Mouse (Mus musculus) embryonic facial prominence, embryonic 12.5 days (tissue): ENCODE measurements around the gene Suclg2. TPM values are rescaled to one million over a fixed set of nuclear protein-coding genes. Genes with fewer than 3 reads are reported as not detected.

Source experiments
- ATAC-seq: fragments of 200-750 bp; cut with Nextera tagmentation; 2 replicates; pipeline ENCODE4 v1.8.0; 2017; ENCODE audit not compliant: insufficient number of reproducible peaks, insufficient read depth, low FRiP score, low TSS enrichment
- H3K27ac ChIP-seq: fragments of 300-500 bp; sonication (generic); 2 replicates; pipeline ENCODE4 v1.5.1; 2016; ENCODE audit warnings: mild to moderate bottlenecking
- H3K27me3 ChIP-seq: fragments of 300-500 bp; sonication (generic); 2 replicates; pipeline ENCODE4 v1.6.1; 2016; ENCODE audit warnings: mild to moderate bottlenecking, moderate library complexity
- H3K36me3 ChIP-seq: fragments of 300-500 bp; sonication (generic); 2 replicates; pipeline ENCODE4 v1.6.1; 2016; ENCODE audit warnings: mild to moderate bottlenecking
- H3K4me1 ChIP-seq: fragments of 300-500 bp; sonication (generic); 2 replicates; pipeline ENCODE4 v1.6.1; 2016
- H3K4me2 ChIP-seq: fragments of 300-500 bp; sonication (generic); replicated peaks from 2 replicates; pipeline ENCODE4 v1.6.1; 2016; ENCODE audit warnings: mild to moderate bottlenecking, moderate library complexity
- H3K4me3 ChIP-seq: fragments of 300-500 bp; sonication (generic); 2 replicates; pipeline ENCODE4 v1.5.1; 2016; ENCODE audit warnings: mild to moderate bottlenecking
- H3K9ac ChIP-seq: fragments of 300-500 bp; sonication (generic); 2 replicates; pipeline ENCODE4 v1.6.1; 2016; ENCODE audit warnings: mild to moderate bottlenecking, moderate library complexity
- H3K9me3 ChIP-seq: fragments of 300-500 bp; sonication (generic); 2 replicates; pipeline ENCODE4 v1.6.1; 2016; ENCODE audit warnings: mild to moderate bottlenecking, moderate library complexity
- WGBS: fragments of 180-500 bp; shearing (Covaris S2); methylation state at CpG from one replicate; pipeline ENCODE4 v1.1.7; 2016; 5-methylcytosine and 5-hydroxymethylcytosine counted together
- polyA plus RNA-seq: library from polyadenylated mRNA; unstranded; fragments of >200 nt; fragmentation: Nextera tagmentation; extraction: Ambion mirVana; gene quantifications from 2 replicates; pipeline ENCODE4 v1.2.1, GENCODE M21; 2016

Gene Suclg2
- polyA plus RNA-seq, 1 experiment from 2014 or later: 51.8 TPM

- Histone ChIP-seq H3K4me1 (peaks cover 10% of the 10 kb centered on the region; the same call in 1 of the 2 replicates), H3K27ac (no peak overlapping the region), H3K9me3 (no peaks in the 10 kb centered on the region), H3K27me3 (no peaks in the 10 kb centered on the region), H3K4me3 (no peak overlapping the region), H3K9ac (no peak overlapping the region), H3K36me3 (no peaks in the 10 kb centered on the region), H3K4me2 (no peak overlapping the region)
- ATAC-seq: no peak
- WGBS: 92% methylated on average over 5 of the region's 5 CpGs
These were observed 2.1 kb downstream of the Suclg2 start for GRCm38 (mm10) chr6:95716476-95716875.

GRCm38 (mm10) chr6:95713245-95713644 is 5.4 kb downstream of the Suclg2 start:
- H3K4me2 ChIP-seq: no peak overlapping the region
- H3K9me3 ChIP-seq: no peaks in the 10 kb centered on the region
- H3K27me3 ChIP-seq: no peaks in the 10 kb centered on the region
- no peak overlapping the region for H3K9ac ChIP-seq
- H3K27ac ChIP-seq: no peak overlapping the region
- 29% methylated on average over 5 of the region's 5 CpGs for WGBS
- no peak for ATAC-seq
- H3K4me3 ChIP-seq: no peak overlapping the region
- H3K4me1 ChIP-seq: peaks cover 12% of the 10 kb centered on the region; the same call in 1 of the 2 replicates
- no peaks in the 10 kb centered on the region for H3K36me3 ChIP-seq

GRCm38 (mm10) chr6:95712081-95712480 is 6.5 kb downstream of the Suclg2 start:
- WGBS: 86% methylated on average over 4 of the region's 4 CpGs
- no peak overlapping the region for H3K4me3 ChIP-seq
- no peak overlapping the region for H3K4me2 ChIP-seq
- H3K27ac ChIP-seq: no peak overlapping the region
- no peaks in the 10 kb centered on the region for H3K27me3 ChIP-seq
- no peak overlapping the region for H3K9ac ChIP-seq
- no peaks in the 10 kb centered on the region for H3K9me3 ChIP-seq
- ATAC-seq: no peak
- H3K4me1 ChIP-seq: peaks cover 12% of the 10 kb centered on the region; the same call in 1 of the 2 replicates
- H3K36me3 ChIP-seq: no peaks in the 10 kb centered on the region

GRCm38 (mm10) chr6:95711671-95712070 is 6.9 kb downstream of the Suclg2 start:
- no peak overlapping the region for H3K4me3 ChIP-seq
- H3K27ac ChIP-seq: no peak overlapping the region
- H3K4me1 ChIP-seq: peaks cover 12% of the 10 kb centered on the region; the same call in 1 of the 2 replicates
- no peak overlapping the region for H3K9ac ChIP-seq
- no peak overlapping the region for H3K4me2 ChIP-seq
- ATAC-seq: no peak
- 81% methylated on average over 3 of the region's 3 CpGs for WGBS
- no peaks in the 10 kb centered on the region for H3K9me3 ChIP-seq
- H3K36me3 ChIP-seq: no peaks in the 10 kb centered on the region
- no peaks in the 10 kb centered on the region for H3K27me3 ChIP-seq

GRCm38 (mm10) chr6:95710886-95711285 is 7.7 kb downstream of the Suclg2 start:
- H3K27ac ChIP-seq: no peak overlapping the region
- no peak overlapping the region for H3K4me2 ChIP-seq
- H3K4me1 ChIP-seq: peaks cover 12% of the 10 kb centered on the region; the same call in 1 of the 2 replicates
- no peaks in the 10 kb centered on the region for H3K27me3 ChIP-seq
- no peak for ATAC-seq
- no peak overlapping the region for H3K9ac ChIP-seq
- no peaks in the 10 kb centered on the region for H3K36me3 ChIP-seq
- 80% methylated on average over 6 of the region's 6 CpGs for WGBS
- H3K9me3 ChIP-seq: no peaks in the 10 kb centered on the region
- no peak overlapping the region for H3K4me3 ChIP-seq

GRCm38 (mm10) chr6:95709531-95709930 is 9.1 kb downstream of the Suclg2 start:
- H3K27ac ChIP-seq: no peak overlapping the region
- H3K9ac ChIP-seq: no peak overlapping the region
- H3K4me1 ChIP-seq: peaks cover 12% of the 10 kb centered on the region; the same call in 1 of the 2 replicates
- H3K36me3 ChIP-seq: no peaks in the 10 kb centered on the region
- H3K9me3 ChIP-seq: no peaks in the 10 kb centered on the region
- no peak for ATAC-seq
- no peak overlapping the region for H3K4me2 ChIP-seq
- no peak overlapping the region for H3K4me3 ChIP-seq
- H3K27me3 ChIP-seq: no peaks in the 10 kb centered on the region
- 37% methylated on average over 4 of the region's 4 CpGs for WGBS

GRCm38 (mm10) chr6:95709106-95709505 is 9.5 kb downstream of the Suclg2 start:
- 74% methylated on average over 5 of the region's 5 CpGs for WGBS
- Histone ChIP-seq H3K4me3 (no peak overlapping the region), H3K36me3 (no peaks in the 10 kb centered on the region), H3K27me3 (no peaks in the 10 kb centered on the region), H3K4me2 (no peak overlapping the region), H3K27ac (no peak overlapping the region), H3K9ac (no peak overlapping the region), H3K4me1 (peaks cover 12% of the 10 kb centered on the region; the same call in 1 of the 2 replicates), H3K9me3 (no peaks in the 10 kb centered on the region)
- ATAC-seq: no peak

- Histone ChIP-seq H3K4me2 (no peak overlapping the region), H3K9ac (no peak overlapping the region), H3K4me3 (no peak overlapping the region), H3K4me1 (peaks cover 10% of the 10 kb centered on the region; the same call in 1 of the 2 replicates), H3K27me3 (no peaks in the 10 kb centered on the region), H3K27ac (no peak overlapping the region), H3K36me3 (no peaks in the 10 kb centered on the region), H3K9me3 (no peaks in the 10 kb centered on the region)
- no peak for ATAC-seq
- 85% methylated on average over 4 of the region's 4 CpGs for WGBS
These were observed 14.0 kb downstream of the Suclg2 start for GRCm38 (mm10) chr6:95704626-95705025.

- Histone ChIP-seq H3K27me3 (no peaks in the 10 kb centered on the region), H3K4me3 (no peak overlapping the region), H3K9ac (no peak overlapping the region), H3K36me3 (no peaks in the 10 kb centered on the region), H3K9me3 (no peaks in the 10 kb centered on the region), H3K4me2 (no peak overlapping the region), H3K4me1 (peaks cover 12% of the 10 kb centered on the region), H3K27ac (no peak overlapping the region)
- ATAC-seq: no peak
- 64% methylated on average over 9 of the region's 9 CpGs for WGBS
These were observed 16.4 kb downstream of the Suclg2 start for GRCm38 (mm10) chr6:95702200-95702599.

GRCm38 (mm10) chr6:95701786-95702185 is 16.8 kb downstream of the Suclg2 start:
- Histone ChIP-seq H3K27me3 (no peaks in the 10 kb centered on the region), H3K4me1 (peaks cover 12% of the 10 kb centered on the region), H3K9me3 (no peaks in the 10 kb centered on the region), H3K27ac (no peak overlapping the region), H3K4me2 (no peak overlapping the region), H3K4me3 (no peak overlapping the region), H3K9ac (no peak overlapping the region), H3K36me3 (no peaks in the 10 kb centered on the region)
- WGBS: 66% methylated on average over 7 of the region's 7 CpGs
- no peak for ATAC-seq

- peaks cover 12% of the 10 kb centered on the region for H3K4me1 ChIP-seq
- no peaks in the 10 kb centered on the region for H3K9me3 ChIP-seq
- H3K4me3 ChIP-seq: no peak overlapping the region
- no peaks in the 10 kb centered on the region for H3K36me3 ChIP-seq
- H3K4me2 ChIP-seq: no peak overlapping the region
- H3K27me3 ChIP-seq: no peaks in the 10 kb centered on the region
- no peak overlapping the region for H3K9ac ChIP-seq
- no peak for ATAC-seq
- no peak overlapping the region for H3K27ac ChIP-seq
- WGBS: 56% methylated on average over 2 of the region's 2 CpGs
These were observed 17.5 kb downstream of the Suclg2 start for GRCm38 (mm10) chr6:95700981-95701610.

GRCm38 (mm10) chr6:95700191-95700590 is 18.4 kb downstream of the Suclg2 start:
- Histone ChIP-seq H3K27me3 (no peaks in the 10 kb centered on the region), H3K9ac (no peak overlapping the region), H3K4me2 (no peak overlapping the region), H3K36me3 (no peaks in the 10 kb centered on the region), H3K4me3 (no peak overlapping the region), H3K4me1 (peaks cover 12% of the 10 kb centered on the region), H3K9me3 (no peaks in the 10 kb centered on the region), H3K27ac (no peak overlapping the region)
- ATAC-seq: no peak
- WGBS: 68% methylated on average over 5 of the region's 5 CpGs
